Mouse (Mus musculus): ENCODE results near the gene Dst.

DNA sequence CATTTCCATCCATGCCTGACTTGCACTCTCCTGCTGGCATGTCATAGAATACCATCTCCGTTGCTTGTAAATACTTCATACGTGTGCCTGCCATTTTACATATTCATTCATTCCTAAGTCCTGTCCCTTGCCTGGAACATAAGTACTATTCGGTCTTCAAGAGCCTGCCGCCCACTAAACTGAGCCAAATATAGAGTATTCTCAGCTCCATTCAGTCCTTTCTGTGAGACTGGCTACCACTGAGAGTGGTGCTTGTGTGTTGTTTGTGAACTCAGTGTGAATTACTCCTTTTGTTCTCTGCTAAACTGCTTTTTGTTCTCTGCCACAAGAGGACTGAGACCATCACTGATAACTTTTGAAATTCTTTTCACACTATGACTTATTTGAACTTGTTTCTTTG is 59.2 kb downstream of the Dst start:
- TF ChIP-seq CTCF (conservative IDR thresholded peaks at IDR 0.05; ENCODE audit: low read length) = no peak
- TF ChIP-seq NANOG (IDR thresholded peaks at IDR 0.05; ENCODE audit: borderline replicate concordance, low read length) = no peak

Measured in E14TG2a.4 (cell line).